Mouse (Mus musculus): ENCODE data around the gene Gapvd1. TPM values are rescaled to one million over a fixed set of nuclear protein-coding genes. Genes with fewer than 3 reads are reported as not detected.

The Gapvd1 gene
- total and polyA plus RNA-seq, 3 experiments = 62.4 to 174 (median 96.7) TPM

DNA sequence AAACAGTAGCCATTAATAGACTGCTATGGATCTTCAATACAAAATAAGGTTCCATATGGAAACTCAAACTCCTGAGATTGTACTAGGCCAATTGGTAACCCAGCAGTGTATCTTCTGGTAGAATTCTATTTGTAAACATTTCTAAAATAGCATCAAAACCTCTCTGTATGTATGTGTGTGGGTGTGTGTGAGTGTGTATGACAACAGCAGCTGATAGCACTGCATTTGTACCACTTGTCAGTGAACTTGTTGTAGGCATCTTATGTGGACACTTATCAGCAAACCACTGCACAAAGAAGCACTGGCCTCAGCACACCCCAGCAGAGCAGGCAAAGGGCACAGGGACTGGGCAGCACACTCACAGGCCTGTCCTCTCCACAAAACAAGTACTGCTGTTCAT is 58.4 kb downstream of the Gapvd1 start:
- TF ChIP-seq JUND (IDR thresholded peaks at IDR 0.05; ENCODE audit: low read depth, low read length) (no peak), TBP (IDR thresholded peaks at IDR 0.05; ENCODE audit: low read depth, low read length) (no peak), MYC (IDR thresholded peaks at IDR 0.05; ENCODE audit: low read depth, low read length) (no peak), MAX (IDR thresholded peaks at IDR 0.05; ENCODE audit: low read length) (no peak), HCFC1 (IDR thresholded peaks at IDR 0.05; ENCODE audit: low read depth, low read length) (no peak), ELF1 (IDR thresholded peaks at IDR 0.05; ENCODE audit: low read depth, low read length) (no peak), POLR2A (IDR thresholded peaks at IDR 0.05; ENCODE audit: control insufficient read depth in 1 of 2, insufficient read depth in 1 of 2, low read depth in 1 of 2, low read length in 2 of 2, poor library complexity in 1 of 2) (no peak), USF2 (IDR thresholded peaks at IDR 0.05; ENCODE audit: borderline replicate concordance in 1 of 2, insufficient read depth in 1 of 2, low read depth in 1 of 2, low read length in 2 of 2) (no peak), ZNF384 (IDR thresholded peaks at IDR 0.05; ENCODE audit: low read depth, low read length) (no peak)
- Histone ChIP-seq H3K9ac (ENCODE audit: control insufficient read depth, low read depth, low read length, poor library complexity, severe bottlenecking) (no peak overlapping the region), H3K9me3 (replicated peaks; ENCODE audit: insufficient read depth, low read length) (no peaks in the 10 kb centered on the region), H3K79me2 (ENCODE audit: control insufficient read depth, insufficient read depth, low read length, poor library complexity) (no peaks in the 10 kb centered on the region), H3K36me3 (ENCODE audit: control insufficient read depth in 1 of 2, insufficient read depth in 2 of 2, low read length in 2 of 2) (peaks cover 0 to 30% of the 10 kb centered on the region in 2 experiments; a peak in 2 of 4 replicates), H3K27me3 (ENCODE audit: control insufficient read depth in 1 of 2, insufficient read depth in 2 of 2, low read length in 2 of 2) (no peaks in the 10 kb centered on the region), H3K4me1 (ENCODE audit: control insufficient read depth in 1 of 2, insufficient read depth in 2 of 2, low read length in 2 of 2) (no peaks in the 10 kb centered on the region), H3K27ac (ENCODE audit: control insufficient read depth, low read depth, low read length) (no peak overlapping the region), H3K4me3 (ENCODE audit: control insufficient read depth in 1 of 2, insufficient read depth in 1 of 2, low read depth in 2 of 2, low read length in 2 of 2) (no peak overlapping the region)
- DNase-seq (ENCODE audit: low read depth, low spot score) = no peak

DNA sequence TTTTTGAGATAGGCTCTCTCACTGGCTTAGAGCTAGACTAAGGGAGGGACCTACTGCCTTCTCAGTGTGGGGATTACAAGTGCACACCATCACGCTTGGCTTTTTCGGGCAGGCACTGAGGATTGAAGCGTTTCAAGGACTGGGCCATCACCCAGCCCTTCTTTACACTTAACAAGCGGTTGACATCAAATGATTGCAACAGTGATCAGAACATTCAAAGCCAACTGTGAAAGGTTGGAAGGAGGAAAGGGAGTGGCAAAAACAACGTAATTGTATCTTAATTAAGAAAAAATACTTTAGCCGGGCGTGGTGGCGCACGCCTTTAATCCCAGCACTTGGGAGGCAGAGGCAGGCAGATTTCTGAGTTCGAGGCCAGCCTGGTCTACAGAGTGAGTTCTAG is 62.2 kb downstream of the Gapvd1 start:
- no peak overlapping the region for H3K27ac ChIP-seq (ENCODE audit: control insufficient read depth, low read depth, low read length)
- H3K4me1 ChIP-seq (ENCODE audit: control insufficient read depth in 1 of 2, insufficient read depth in 2 of 2, low read length in 2 of 2) = no peaks in the 10 kb centered on the region
- peaks cover 0 to 29% of the 10 kb centered on the region in 2 experiments; a peak in 2 of 4 replicates for H3K36me3 ChIP-seq (ENCODE audit: control insufficient read depth in 1 of 2, insufficient read depth in 2 of 2, low read length in 2 of 2)
- no peak overlapping the region for H3K4me3 ChIP-seq (ENCODE audit: control insufficient read depth in 1 of 2, insufficient read depth in 1 of 2, low read depth in 2 of 2, low read length in 2 of 2)
- DNase-seq (ENCODE audit: low read depth, low spot score) = no peak
- no peak overlapping the region for H3K9ac ChIP-seq (ENCODE audit: control insufficient read depth, low read depth, low read length, poor library complexity, severe bottlenecking)
- H3K27me3 ChIP-seq (ENCODE audit: control insufficient read depth in 1 of 2, insufficient read depth in 2 of 2, low read length in 2 of 2) = no peaks in the 10 kb centered on the region
- TF ChIP-seq BHLHE40 (IDR thresholded peaks at IDR 0.05; ENCODE audit: borderline replicate concordance, low read depth, low read length) (no peak), ZC3H11A (IDR thresholded peaks at IDR 0.05; ENCODE audit: low read depth, low read length) (no peak), MYC (IDR thresholded peaks at IDR 0.05; ENCODE audit: low read depth, low read length) (no peak), CHD2 (IDR thresholded peaks at IDR 0.05; ENCODE audit: low read length) (no peak), POLR2AphosphoS2 (IDR thresholded peaks at IDR 0.05; ENCODE audit: low read length) (no peak)
- no peaks in the 10 kb centered on the region for H3K9me3 ChIP-seq (replicated peaks; ENCODE audit: insufficient read depth, low read length)
- H3K79me2 ChIP-seq (ENCODE audit: control insufficient read depth, insufficient read depth, low read length, poor library complexity) = peaks cover 2% of the 10 kb centered on the region; the same call in 1 of the 2 replicates

- no peak overlapping the region for H3K9ac ChIP-seq (ENCODE audit: control insufficient read depth, low read depth, low read length, poor library complexity, severe bottlenecking)
- H3K36me3 ChIP-seq (ENCODE audit: control insufficient read depth in 1 of 2, insufficient read depth in 2 of 2, low read length in 2 of 2) = peaks cover 0 to 26% of the 10 kb centered on the region in 2 experiments; a peak in 2 of 4 replicates
- no peak for TF ChIP-seq TBP (IDR thresholded peaks at IDR 0.05; ENCODE audit: low read depth, low read length)
- no peak for TF ChIP-seq MEF2A (IDR thresholded peaks at IDR 0.05; ENCODE audit: extremely low read depth, insufficient replicate concordance, low read depth, low read length, poor library complexity, severe bottlenecking)
- no peak for TF ChIP-seq POLR2A (IDR thresholded peaks at IDR 0.05; ENCODE audit: control insufficient read depth in 1 of 2, insufficient read depth in 1 of 2, low read depth in 1 of 2, low read length in 2 of 2, poor library complexity in 1 of 2)
- no peak for TF ChIP-seq CTCF (IDR thresholded peaks at IDR 0.05 in 2 of 3, conservative IDR thresholded peaks at IDR 0.05 in 1 of 3; ENCODE audit: control insufficient read depth in 1 of 3, insufficient read depth in 1 of 3, low read depth in 2 of 3, low read length in 3 of 3, poor library complexity in 1 of 3, severe bottlenecking in 1 of 3)
- TF ChIP-seq MYB (IDR thresholded peaks at IDR 0.05; ENCODE audit: low read depth, low read length) = no peak
- TF ChIP-seq CHD1 (IDR thresholded peaks at IDR 0.05; ENCODE audit: low read depth, low read length) = no peak
- TF ChIP-seq ETS1 (IDR thresholded peaks at IDR 0.05; ENCODE audit: low read depth, low read length) = no peak
- TF ChIP-seq ZKSCAN1 (IDR thresholded peaks at IDR 0.05; ENCODE audit: low read depth, low read length) = no peak
- TF ChIP-seq MAFK (IDR thresholded peaks at IDR 0.05; ENCODE audit: borderline replicate concordance, low read depth, low read length) = no peak
- no peak for TF ChIP-seq NRF1 (IDR thresholded peaks at IDR 0.05; ENCODE audit: insufficient read depth, low read depth, low read length, poor library complexity, severe bottlenecking)
- no peak for TF ChIP-seq USF2 (IDR thresholded peaks at IDR 0.05; ENCODE audit: borderline replicate concordance in 1 of 2, insufficient read depth in 1 of 2, low read depth in 1 of 2, low read length in 2 of 2)
- TF ChIP-seq ZMIZ1 (IDR thresholded peaks at IDR 0.05; ENCODE audit: low read depth, low read length) = no peak
- TF ChIP-seq SMC3 (IDR thresholded peaks at IDR 0.05; ENCODE audit: low read depth, low read length) = no peak
- no peak for TF ChIP-seq TCF12 (IDR thresholded peaks at IDR 0.05; ENCODE audit: low read depth, low read length)
Observed at GRCm38 (mm10) chr2:34684076-34684870, 70.8 kb downstream of the Gapvd1 start.

More at GRCm38 (mm10) chr2:34684076-34684870, 70.8 kb downstream of the Gapvd1 start:
- no peaks in the 10 kb centered on the region for H3K9me3 ChIP-seq (replicated peaks; ENCODE audit: insufficient read depth, low read length)
- H3K79me2 ChIP-seq (ENCODE audit: control insufficient read depth, insufficient read depth, low read length, poor library complexity) = no peaks in the 10 kb centered on the region
- no peak overlapping the region for H3K4me3 ChIP-seq (ENCODE audit: control insufficient read depth in 1 of 2, insufficient read depth in 1 of 2, low read depth in 2 of 2, low read length in 2 of 2)
- no peaks in the 10 kb centered on the region for H3K27me3 ChIP-seq (ENCODE audit: control insufficient read depth in 1 of 2, insufficient read depth in 2 of 2, low read length in 2 of 2)
- H3K27ac ChIP-seq (ENCODE audit: control insufficient read depth, low read depth, low read length) = no peak overlapping the region
- no peak for DNase-seq (ENCODE audit: low read depth, low spot score)
- H3K4me1 ChIP-seq (ENCODE audit: control insufficient read depth in 1 of 2, insufficient read depth in 2 of 2, low read length in 2 of 2) = no peaks in the 10 kb centered on the region

All from MEL (cell line).